Mouse (Mus musculus): Measurements from ENCODE around the gene Gstp3.
"Not testable (repeated sequence)": the region's sequence is repeated elsewhere in the genome, so short reads cannot be mapped to it uniquely, and the experiment has no call there.

Gstp3 gene

GRCm38 (mm10) chr19:4088146-4088545, 28.8 kb upstream of the Gstp3 start:
- DNase-seq = no peak

- DNase-seq = no peak
These were observed 27.7 kb upstream of the Gstp3 start for GRCm38 (mm10) chr19:4087090-4087489.

DNA sequence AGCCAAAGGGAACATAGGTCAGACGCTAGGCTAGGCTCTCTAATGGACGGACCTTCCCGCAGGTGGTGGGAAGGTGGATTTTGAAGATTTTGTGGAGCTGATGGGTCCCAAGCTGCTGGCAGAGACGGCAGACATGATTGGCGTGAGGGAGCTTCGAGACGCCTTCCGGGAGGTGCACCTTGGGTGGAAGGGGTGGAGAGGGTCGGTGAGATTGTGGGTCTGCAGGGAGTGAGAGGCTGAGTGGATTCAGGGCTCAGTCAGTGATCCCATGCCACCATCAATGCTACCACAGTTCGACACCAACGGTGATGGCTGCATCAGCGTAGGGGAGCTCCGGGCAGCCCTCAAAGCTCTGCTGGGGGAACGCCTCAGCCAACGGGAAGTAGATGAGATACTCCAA, 26.8 kb upstream of the Gstp3 start:
- no peak for DNase-seq

- peak; percentile 44 for DNase-seq
These were observed 25.6 kb upstream of the Gstp3 start for GRCm38 (mm10) chr19:4084984-4085383.

DNA sequence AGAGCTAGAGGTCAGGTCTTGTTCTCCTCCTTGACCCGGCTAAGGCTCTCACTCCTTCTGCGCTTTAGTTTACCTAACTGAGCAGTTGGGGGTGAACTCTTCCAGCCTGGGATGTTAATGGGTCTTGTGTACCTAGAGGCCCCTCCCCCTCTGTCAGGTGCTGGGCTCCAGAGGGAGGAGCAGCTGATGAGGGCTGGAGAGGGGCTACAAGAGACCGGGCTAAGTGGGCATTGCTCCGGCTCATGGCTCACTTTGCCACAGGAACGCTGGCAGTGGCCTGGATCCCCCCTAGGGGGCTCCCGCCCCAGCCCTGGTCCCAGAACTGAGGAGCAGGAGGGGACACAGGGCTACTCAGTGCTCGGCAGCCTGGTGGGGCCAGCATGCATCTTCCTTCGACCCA, 24.5 kb upstream of the Gstp3 start:
- no peak for DNase-seq

- no peak for DNase-seq
These were observed 23.9 kb upstream of the Gstp3 start for GRCm38 (mm10) chr19:4083316-4083715.

GRCm38 (mm10) chr19:4082219-4082965, 23.0 kb upstream of the Gstp3 start:
- DNase-seq = no peak

DNA sequence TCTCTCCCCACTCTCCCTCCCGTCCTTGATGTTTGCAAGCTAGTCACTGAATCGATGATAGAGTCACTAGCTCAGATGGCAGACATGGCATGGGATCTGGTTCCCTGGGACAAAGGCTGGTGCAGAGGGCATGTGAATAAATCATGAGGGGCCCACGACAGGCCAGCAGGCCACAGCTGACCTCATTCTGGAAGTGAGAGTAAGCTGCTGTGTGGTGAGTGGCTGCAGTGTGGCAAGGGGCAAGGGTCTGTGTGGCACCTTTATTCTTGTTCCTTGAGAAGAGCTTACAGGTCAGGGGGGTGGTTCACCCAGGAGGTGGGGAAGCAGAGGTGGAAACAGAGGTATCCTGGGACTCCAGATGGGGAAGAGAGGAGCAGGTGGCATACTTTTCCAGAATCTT, 22.0 kb upstream of the Gstp3 start, which contains the start of gene Cabp2:
Gene Cabp2 (plus strand): TSS at position 185 of the 400 bp plus-strand sequence.
- no peak for DNase-seq

DNA sequence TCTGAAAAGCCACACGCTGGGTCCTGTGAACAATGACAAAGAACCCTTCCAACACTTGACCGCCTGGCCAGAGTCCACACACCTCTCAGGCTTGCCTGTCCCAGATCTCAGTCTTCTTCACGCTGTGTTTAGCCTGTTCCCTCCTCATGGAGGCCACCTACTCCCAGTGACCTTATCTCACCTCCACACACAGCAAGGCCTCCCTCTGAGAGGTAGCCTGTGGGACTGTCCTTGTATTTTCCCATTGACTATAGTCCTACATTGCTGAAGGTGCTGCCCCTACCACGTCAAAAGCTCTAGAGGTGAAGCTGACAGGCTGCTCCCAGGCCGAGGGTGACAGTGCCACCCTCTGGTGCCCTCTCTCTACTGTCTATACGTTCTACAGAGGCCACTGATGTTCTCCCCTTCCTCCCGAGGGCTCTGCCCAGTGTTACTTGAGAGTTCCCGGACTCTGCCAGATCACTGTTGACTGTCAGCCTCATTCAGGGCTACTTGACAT, 21.2 kb upstream of the Gstp3 start:
- DNase-seq = no peak

DNA sequence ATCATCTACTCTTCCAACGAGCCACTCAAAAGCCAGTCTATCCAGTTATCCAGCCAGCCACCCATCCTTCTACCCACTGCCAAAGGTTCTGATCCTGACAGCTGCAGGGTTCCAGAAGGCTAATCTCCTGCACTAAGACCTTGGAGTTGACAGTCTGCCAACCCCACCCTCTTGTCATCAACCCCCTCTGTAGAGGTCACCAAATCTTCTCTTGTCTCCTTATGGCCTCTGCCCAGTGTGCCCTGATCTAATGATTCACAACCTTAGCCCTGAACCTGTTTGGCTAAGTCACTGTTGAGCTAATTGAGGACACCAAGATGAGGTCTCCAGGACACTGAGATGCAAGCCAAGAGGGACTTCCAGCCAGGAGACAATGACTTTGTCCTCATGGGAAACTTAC, 20.2 kb upstream of the Gstp3 start:
- no peak for DNase-seq

DNA sequence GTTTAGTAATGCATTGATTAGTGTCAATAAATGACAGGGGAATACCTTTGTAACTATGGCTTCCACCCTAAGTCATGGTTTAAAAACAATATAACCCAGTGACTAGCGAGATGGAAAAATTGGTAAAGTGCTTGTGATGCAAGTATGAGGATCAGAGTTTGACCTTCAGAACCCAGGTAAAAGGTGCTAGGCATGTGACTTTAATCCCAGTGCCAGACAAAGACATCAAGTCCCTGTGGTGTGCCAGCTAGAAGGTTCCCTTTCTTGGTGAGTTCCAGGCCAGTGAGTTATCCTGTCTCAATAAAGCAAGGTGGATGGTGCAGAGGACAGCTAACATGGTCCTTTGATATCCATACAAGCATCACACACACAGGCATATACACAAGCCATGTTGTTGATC, 16.2 kb upstream of the Gstp3 start:
- no peak for DNase-seq

DNA sequence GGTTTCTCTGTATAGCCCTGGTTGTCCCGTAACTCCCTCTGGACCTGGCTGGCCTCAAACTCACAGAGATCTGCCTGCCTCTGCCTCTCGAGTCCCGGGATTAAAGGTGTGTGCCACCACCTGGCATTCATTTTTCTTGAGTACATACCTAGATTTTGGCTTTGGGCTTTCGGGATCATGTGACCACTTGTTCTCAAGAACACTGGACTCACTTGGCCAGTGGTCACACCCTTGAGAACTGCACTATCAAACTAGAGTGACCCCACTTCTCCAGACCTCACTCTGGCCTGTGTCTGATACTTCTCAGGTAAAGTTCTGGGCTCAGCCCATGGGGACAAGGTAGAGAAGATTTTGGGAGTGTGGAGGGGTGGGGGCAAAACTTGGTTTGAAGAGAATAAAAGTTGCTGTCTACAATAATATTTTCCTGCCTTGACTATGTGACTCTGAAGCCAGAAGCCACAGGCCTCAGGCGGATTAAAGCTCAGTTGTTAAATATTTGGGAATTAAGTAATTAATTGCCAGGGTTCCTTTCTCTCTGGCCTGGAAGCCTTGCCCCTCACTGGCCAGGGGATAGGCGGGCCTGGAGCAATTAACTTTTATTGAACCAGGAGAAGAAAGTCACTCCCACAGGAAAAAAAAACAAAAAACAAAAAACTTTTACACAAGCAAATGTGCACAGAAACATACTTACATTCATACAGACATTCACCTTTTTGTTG, 13.5 kb upstream of the Gstp3 start:
- no peak for DNase-seq

DNA sequence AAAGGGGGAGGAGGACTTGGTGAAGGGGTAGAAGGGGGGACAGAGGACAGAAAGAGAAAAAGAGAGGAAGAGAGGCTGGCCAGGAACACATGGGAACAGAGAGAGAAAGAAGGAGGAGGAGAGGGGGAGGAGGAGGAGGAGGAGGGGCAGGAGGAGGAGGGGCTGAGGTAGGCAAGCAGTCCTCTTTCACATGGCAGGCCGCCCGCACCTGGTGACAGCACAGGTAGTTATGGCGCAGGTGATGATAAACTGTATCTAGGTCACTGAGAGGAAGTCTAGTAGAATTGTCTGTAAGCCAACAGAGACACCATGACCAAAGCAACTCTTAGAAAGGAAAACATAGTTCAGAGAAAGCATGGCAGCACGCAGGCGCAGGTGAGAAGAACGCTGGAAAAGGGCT, 12.0 kb upstream of the Gstp3 start:
- no peak for DNase-seq

DNA sequence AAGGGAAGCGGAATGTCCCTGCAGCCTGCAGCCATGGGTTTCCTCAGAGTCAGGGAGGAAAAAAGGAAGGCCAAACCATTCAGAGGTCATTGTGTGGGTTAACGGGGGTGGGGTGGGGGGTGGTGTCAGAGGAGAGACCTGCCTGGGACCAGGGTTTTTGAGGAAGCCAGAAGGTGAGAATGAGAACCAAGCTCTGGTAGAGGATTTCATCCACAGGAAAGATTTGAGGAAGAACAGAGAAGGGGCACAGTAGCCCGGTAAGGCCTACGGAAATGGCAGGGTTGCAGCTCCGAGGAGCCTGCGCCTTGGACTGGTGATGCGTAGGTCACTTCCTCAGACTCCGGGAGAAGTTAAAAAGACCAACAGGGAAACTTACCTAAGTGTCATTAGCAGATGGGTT, 11.4 kb upstream of the Gstp3 start:
- DNase-seq = no peak

- no peak for DNase-seq
These were observed 10.9 kb upstream of the Gstp3 start for GRCm38 (mm10) chr19:4070311-4070710.

DNA sequence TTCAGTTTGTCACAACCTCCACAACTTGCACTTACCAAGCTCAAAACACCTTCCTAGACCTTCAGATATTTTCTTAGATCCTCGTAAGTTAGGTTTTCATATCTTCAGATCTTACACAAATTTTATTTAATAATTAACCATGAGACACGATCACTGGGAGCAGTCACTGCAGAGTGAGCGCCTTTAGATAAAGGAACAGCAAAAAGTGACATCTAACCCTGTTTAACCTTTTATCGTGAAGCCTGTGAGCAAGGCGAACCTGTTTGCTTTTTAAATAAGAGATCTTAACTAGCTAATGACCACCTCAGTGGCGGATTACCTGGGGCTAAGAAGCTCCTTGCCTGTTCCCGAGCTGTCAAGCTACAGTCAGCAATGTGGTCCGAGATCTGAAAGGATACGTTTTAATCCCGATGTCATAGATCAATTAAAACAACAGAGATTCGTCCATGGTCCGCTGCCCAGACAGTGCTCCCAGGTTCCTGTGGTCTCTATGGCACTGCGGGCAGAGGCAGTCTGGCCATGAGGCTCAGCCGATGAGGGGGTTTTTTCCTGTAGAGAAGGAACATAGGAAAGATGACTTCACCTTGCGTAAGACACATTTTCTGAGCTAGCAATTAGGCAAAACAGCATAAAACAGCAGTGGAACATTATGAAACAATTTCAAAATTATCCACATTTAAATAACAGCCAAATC, 9.5 kb upstream of the Gstp3 start:
- DNase-seq = no peak

DNA sequence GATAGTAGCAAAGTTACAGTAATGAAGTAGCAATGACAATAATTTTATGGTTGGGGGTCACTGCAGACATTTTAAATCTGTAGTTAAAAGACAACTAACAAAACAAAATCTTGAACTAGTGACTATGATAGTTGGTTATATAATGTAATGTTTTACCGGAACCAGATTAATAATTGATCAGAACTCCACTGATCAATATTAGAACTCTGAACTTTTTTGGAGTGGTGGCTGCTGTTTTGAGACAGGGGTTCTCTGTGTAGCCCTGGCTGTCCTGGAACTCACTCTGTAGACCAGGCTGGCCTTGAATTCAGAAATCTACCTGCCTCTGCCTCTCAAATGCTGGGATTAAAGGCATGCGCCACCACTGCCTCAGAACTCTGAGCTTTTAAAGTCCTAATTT, 8.9 kb upstream of the Gstp3 start:
- DNase-seq = not testable (repeated sequence)

- DNase-seq = no peak
These were observed 7.5 kb upstream of the Gstp3 start for GRCm38 (mm10) chr19:4066877-4067276.

DNA sequence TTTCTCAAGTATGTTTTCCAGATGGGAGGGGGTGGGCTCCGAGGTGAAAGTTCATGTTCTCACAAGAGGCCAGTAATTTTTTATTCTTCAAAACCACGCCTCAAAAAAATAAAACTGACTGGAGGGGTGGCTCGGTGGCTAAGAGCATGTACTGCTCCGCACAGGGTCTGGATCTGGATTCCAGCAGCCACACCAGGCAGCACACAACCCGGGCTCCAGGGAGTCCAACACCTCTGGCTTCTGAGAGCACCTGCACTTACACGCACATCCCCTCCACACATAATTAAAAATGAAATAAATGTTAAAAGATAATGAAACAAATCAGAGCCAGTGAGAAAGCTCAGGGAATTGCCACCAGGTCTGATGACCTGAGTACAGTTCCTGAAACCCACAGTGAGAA, 6.9 kb upstream of the Gstp3 start:
- DNase-seq = no peak

GRCm38 (mm10) chr19:4064501-4064900, 5.1 kb upstream of the Gstp3 start:
- DNase-seq = not testable (repeated sequence)

DNA sequence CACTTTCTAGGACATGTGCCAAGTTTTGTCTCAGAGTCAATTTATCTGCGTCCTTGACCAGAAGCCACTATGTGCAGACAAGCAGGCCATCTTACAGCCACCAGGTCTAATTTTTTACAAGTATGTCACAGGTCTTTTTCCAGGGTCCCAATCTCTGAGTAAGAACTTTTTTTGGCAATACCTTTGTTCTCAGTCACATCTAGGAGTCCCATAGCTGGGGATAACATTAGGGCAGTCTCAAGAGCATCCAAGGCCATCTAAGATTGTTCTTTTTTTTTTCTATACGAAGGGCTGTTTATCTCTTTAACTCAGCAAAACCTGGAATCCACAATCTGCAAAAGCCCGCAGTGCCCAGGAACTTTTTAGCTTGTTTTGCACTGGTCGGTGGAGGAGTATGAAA, 4.0 kb upstream of the Gstp3 start:
- not testable (repeated sequence) for DNase-seq

GRCm38 (mm10) chr19:4060899-4061465, 1.6 kb upstream of the Gstp3 start:
- DNase-seq = no peak
